Mouse (Mus musculus) activated CD4-positive, CD25-positive, alpha-beta regulatory T cell, adult 4 months (primary cell): ENCODE data around the gene Prame. TPM values are rescaled to one million over a fixed set of nuclear protein-coding genes. Genes with fewer than 3 reads are reported as not detected.
A peak's percentile ranks its signal among the peaks of the same experiment; 100 is the strongest.
"Not testable (repeated sequence)": the region's sequence is repeated elsewhere in the genome, so short reads cannot be mapped to it uniquely, and the experiment has no call there.

Experiments
- ATAC-seq: one replicate; pipeline ENCODE4 v1.8.0; 2017
- polyA plus RNA-seq, 2 experiments: library from polyadenylated mRNA; unstranded; fragments of 100-300 nt; shearing (Covaris generic); gene quantifications; one replicate each; pipeline ENCODE4 v1.2.1; 2017

Prame gene
- not detected for polyA plus RNA-seq

DNA sequence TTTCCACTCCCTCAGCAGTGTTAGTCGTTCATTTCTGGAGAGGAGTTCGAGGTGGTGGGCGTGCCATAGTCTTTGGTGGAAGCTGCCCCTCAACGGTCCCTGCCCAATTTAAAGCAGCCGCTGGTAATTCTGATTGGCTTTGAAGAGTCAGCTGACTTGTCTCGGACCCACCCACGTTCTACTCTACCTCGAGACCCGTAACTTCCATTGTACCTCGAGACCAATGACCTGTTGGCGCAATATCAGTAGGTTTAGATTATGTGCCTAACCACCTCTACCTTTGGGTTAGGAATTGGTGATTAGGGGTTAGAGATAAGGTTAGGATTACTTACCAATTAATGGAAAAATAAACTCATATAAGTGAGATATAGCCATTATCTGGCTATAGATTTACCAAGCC lies at the start of gene Prame:
Gene Prame, minus strand, starts transcription at position 101 of the 400 bp plus-strand sequence.
- no peak for ATAC-seq

- ATAC-seq, result peak; percentile 36
These were observed 24.8 kb upstream of the Prame start for GRCm38 (mm10) chrX:135652173-135652772.

DNA sequence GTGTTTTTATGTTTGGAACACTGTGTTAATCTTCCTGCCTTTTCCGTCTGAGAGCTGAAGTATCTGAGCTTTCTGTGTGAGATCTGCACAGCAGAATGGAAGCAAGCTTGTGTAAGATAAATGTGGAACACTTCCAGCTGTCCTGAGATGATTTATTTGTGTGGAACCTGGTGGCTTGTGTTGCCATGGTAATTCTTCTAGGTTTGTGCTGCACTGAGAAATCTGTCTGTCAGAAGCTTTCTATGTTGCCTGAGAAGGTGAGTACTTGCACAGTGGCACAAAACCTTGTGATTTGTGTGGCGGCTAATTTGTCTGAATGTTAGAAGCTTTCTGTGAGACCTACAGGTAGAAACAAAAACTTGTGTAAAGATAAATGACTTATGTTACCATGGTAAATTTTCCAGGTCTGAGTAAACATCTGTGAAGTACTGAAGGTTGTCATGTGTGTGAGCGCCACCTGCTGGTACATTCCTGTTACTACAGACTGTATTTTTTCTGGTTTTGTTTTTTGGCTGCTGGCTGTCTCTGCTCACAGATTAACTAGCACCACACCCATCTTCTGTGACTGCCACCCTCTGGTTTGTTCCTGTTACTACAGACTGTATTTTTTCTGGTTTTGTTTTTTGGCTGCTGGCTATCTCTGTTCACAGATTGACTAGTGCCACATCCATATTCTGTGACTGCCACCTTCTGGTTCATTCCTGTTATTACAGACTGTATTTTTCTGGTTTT lies 26.0 kb downstream of the Prame start:
- peak; percentile 40 for ATAC-seq

- ATAC-seq, result no peak
These were observed 28.8 kb downstream of the Prame start, which contains the start of gene Nxf7 for GRCm38 (mm10) chrX:135598677-135599076. Gene Nxf7, minus strand, starts transcription at chrX:135598777.

GRCm38 (mm10) chrX:135598096-135598495 lies 29.4 kb downstream of the Prame start:
- no peak for ATAC-seq

- no peak for ATAC-seq
These were observed 51.1 kb downstream of the Prame start for GRCm38 (mm10) chrX:135576412-135576811.

- not testable (repeated sequence) for ATAC-seq
These were observed 52.4 kb downstream of the Prame start for GRCm38 (mm10) chrX:135574958-135575628.

- ATAC-seq, result not testable (repeated sequence)
These were observed 53.1 kb downstream of the Prame start for GRCm38 (mm10) chrX:135574261-135574957.

- peak; percentile 85 for ATAC-seq
These were observed 58.0 kb downstream of the Prame start for GRCm38 (mm10) chrX:135569467-135569866.

- peak; percentile 67 for ATAC-seq
These were observed 62.6 kb downstream of the Prame start for GRCm38 (mm10) chrX:135564934-135565333.

Other genes starting within 250 kb of the Prame start
- not detected for gene Gm7903, start 193.9 kb downstream of the Prame start, polyA plus RNA-seq
- under 1 TPM in 1 of 2 experiments, not detected in 1; 0.12 TPM for gene AV320801, start 133.1 kb downstream of the Prame start, polyA plus RNA-seq
- gene Nxf7, start 28.9 kb downstream of the Prame start, polyA plus RNA-seq, result not detected
- gene Tcp11x2, start 66.1 kb upstream of the Prame start, polyA plus RNA-seq, result not detected
- not detected for gene Tmsb15a, start 97.6 kb upstream of the Prame start, polyA plus RNA-seq
- 10 to 100 TPM; 10.1 to 10.7 TPM for gene Armcx5, start 115.0 kb upstream of the Prame start, polyA plus RNA-seq
- gene Gprasp1, start 115.0 kb upstream of the Prame start, polyA plus RNA-seq, result 10 to 100 TPM; 16.4 to 18.1 TPM
- 10 to 100 TPM in 1 of 2 experiments, 1 to 10 TPM in 1; 8.1 to 13.4 TPM for gene Bhlhb9, start 169.9 kb upstream of the Prame start, polyA plus RNA-seq
- 1 to 10 TPM; 2.6 to 4.4 TPM for gene Gprasp2, start 211.3 kb upstream of the Prame start, polyA plus RNA-seq